Mouse (Mus musculus): ENCODE measurements around the gene Mindy1. TPM values are rescaled to one million over a fixed set of nuclear protein-coding genes. Genes with fewer than 3 reads are reported as not detected.

The Mindy1 gene
- polyA plus RNA-seq, 2 experiments: 45.6 to 45.8 TPM

GRCm38 (mm10) chr3:95286510-95286909, 5.4 kb downstream of the Mindy1 start:
- Histone ChIP-seq H3K4me3 (replicated peaks; ENCODE audit: low read length) (no peak overlapping the region), H3K9ac (ENCODE audit: low read depth, low read length, severe bottlenecking) (no peak overlapping the region), H3K4me1 (ENCODE audit: control insufficient read depth, insufficient read depth, low read length) (peaks cover 9% of the 10 kb centered on the region), H3K4me2 (replicated peaks; ENCODE audit: low read depth, low read length, severe bottlenecking) (no peak overlapping the region), H3K27ac (replicated peaks; ENCODE audit: low read depth, low read length) (no peak overlapping the region), H3K36me3 (ENCODE audit: control insufficient read depth, insufficient read depth, low read length) (peaks cover 39% of the 10 kb centered on the region), H3K27me3 (ENCODE audit: control insufficient read depth, insufficient read depth, low read length) (no peaks in the 10 kb centered on the region), H3K9me3 (ENCODE audit: control insufficient read depth, low read length) (no peaks in the 10 kb centered on the region)
- no peak for TF ChIP-seq POLR2A (IDR thresholded peaks at IDR 0.05; ENCODE audit: borderline replicate concordance, extremely low read depth, insufficient read depth, insufficient read length)
- DNase-seq (ENCODE audit: low spot score) (no peak), ATAC-seq (ENCODE audit: low FRiP score, low read depth) (no peak)
- WGBS: 89% methylated on average over 7 of the region's 7 CpGs

- ATAC-seq (ENCODE audit: low FRiP score, low read depth) (no peak), DNase-seq (ENCODE audit: low spot score) (no peak)
- Histone ChIP-seq H3K27ac (replicated peaks; ENCODE audit: low read depth, low read length) (no peak overlapping the region), H3K4me1 (ENCODE audit: control insufficient read depth, insufficient read depth, low read length) (peaks cover 9% of the 10 kb centered on the region), H3K4me2 (replicated peaks; ENCODE audit: low read depth, low read length, severe bottlenecking) (no peak overlapping the region), H3K9ac (ENCODE audit: low read depth, low read length, severe bottlenecking) (no peak overlapping the region), H3K27me3 (ENCODE audit: control insufficient read depth, insufficient read depth, low read length) (no peaks in the 10 kb centered on the region), H3K4me3 (replicated peaks; ENCODE audit: low read length) (no peak overlapping the region), H3K9me3 (ENCODE audit: control insufficient read depth, low read length) (no peaks in the 10 kb centered on the region), H3K36me3 (ENCODE audit: control insufficient read depth, insufficient read depth, low read length) (peaks cover 49% of the 10 kb centered on the region)
- TF ChIP-seq POLR2A (IDR thresholded peaks at IDR 0.05; ENCODE audit: borderline replicate concordance, extremely low read depth, insufficient read depth, insufficient read length): no peak
- WGBS: 96% methylated on average over 3 of the region's 3 CpGs
These were observed 6.4 kb downstream of the Mindy1 start for GRCm38 (mm10) chr3:95287541-95287940.

GRCm38 (mm10) chr3:95289419-95289818, 8.3 kb downstream of the Mindy1 start:
- ATAC-seq (ENCODE audit: low FRiP score, low read depth): no peak
- peaks cover 68% of the 10 kb centered on the region for H3K36me3 ChIP-seq (ENCODE audit: control insufficient read depth, insufficient read depth, low read length)
- no peak overlapping the region for H3K27ac ChIP-seq (replicated peaks; ENCODE audit: low read depth, low read length)
- no peak for DNase-seq (ENCODE audit: low spot score)
- H3K4me1 ChIP-seq (ENCODE audit: control insufficient read depth, insufficient read depth, low read length): peaks cover 1% of the 10 kb centered on the region
- no peak for TF ChIP-seq POLR2A (IDR thresholded peaks at IDR 0.05; ENCODE audit: borderline replicate concordance, extremely low read depth, insufficient read depth, insufficient read length)
- H3K27me3 ChIP-seq (ENCODE audit: control insufficient read depth, insufficient read depth, low read length): no peaks in the 10 kb centered on the region
- H3K9ac ChIP-seq (ENCODE audit: low read depth, low read length, severe bottlenecking): no peak overlapping the region
- H3K4me3 ChIP-seq (replicated peaks; ENCODE audit: low read length): no peak overlapping the region
- no peaks in the 10 kb centered on the region for H3K9me3 ChIP-seq (ENCODE audit: control insufficient read depth, low read length)
- H3K4me2 ChIP-seq (replicated peaks; ENCODE audit: low read depth, low read length, severe bottlenecking): no peak overlapping the region
- 91% methylated on average over 4 of the region's 4 CpGs for WGBS

- Histone ChIP-seq H3K9me3 (ENCODE audit: control insufficient read depth, low read length) (no peaks in the 10 kb centered on the region), H3K27ac (replicated peaks; ENCODE audit: low read depth, low read length) (no peak overlapping the region), H3K9ac (ENCODE audit: low read depth, low read length, severe bottlenecking) (no peak overlapping the region), H3K4me1 (ENCODE audit: control insufficient read depth, insufficient read depth, low read length) (no peaks in the 10 kb centered on the region), H3K27me3 (ENCODE audit: control insufficient read depth, insufficient read depth, low read length) (no peaks in the 10 kb centered on the region), H3K4me3 (replicated peaks; ENCODE audit: low read length) (no peak overlapping the region), H3K4me2 (replicated peaks; ENCODE audit: low read depth, low read length, severe bottlenecking) (no peak overlapping the region), H3K36me3 (ENCODE audit: control insufficient read depth, insufficient read depth, low read length) (peaks cover 74% of the 10 kb centered on the region)
- 76% methylated on average over 6 of the region's 6 CpGs for WGBS
- DNase-seq (ENCODE audit: low spot score) (no peak), ATAC-seq (ENCODE audit: low FRiP score, low read depth) (no peak)
- no peak for TF ChIP-seq POLR2A (IDR thresholded peaks at IDR 0.05; ENCODE audit: borderline replicate concordance, extremely low read depth, insufficient read depth, insufficient read length)
These were observed 9.0 kb downstream of the Mindy1 start for GRCm38 (mm10) chr3:95290156-95290555.

- Histone ChIP-seq H3K4me2 (replicated peaks; ENCODE audit: low read depth, low read length, severe bottlenecking) (no peak overlapping the region), H3K36me3 (ENCODE audit: control insufficient read depth, insufficient read depth, low read length) (peaks cover 81% of the 10 kb centered on the region), H3K27ac (replicated peaks; ENCODE audit: low read depth, low read length) (no peak overlapping the region), H3K4me1 (ENCODE audit: control insufficient read depth, insufficient read depth, low read length) (no peaks in the 10 kb centered on the region), H3K4me3 (replicated peaks; ENCODE audit: low read length) (no peak overlapping the region), H3K9ac (ENCODE audit: low read depth, low read length, severe bottlenecking) (no peak overlapping the region), H3K27me3 (ENCODE audit: control insufficient read depth, insufficient read depth, low read length) (no peaks in the 10 kb centered on the region), H3K9me3 (ENCODE audit: control insufficient read depth, low read length) (no peaks in the 10 kb centered on the region)
- no peak for DNase-seq (ENCODE audit: low spot score)
- TF ChIP-seq POLR2A (IDR thresholded peaks at IDR 0.05; ENCODE audit: borderline replicate concordance, extremely low read depth, insufficient read depth, insufficient read length): no peak
- WGBS: 81% methylated on average over 4 of the region's 4 CpGs
- no peak for ATAC-seq (ENCODE audit: low FRiP score, low read depth)
These were observed 9.9 kb downstream of the Mindy1 start for GRCm38 (mm10) chr3:95291041-95291440.

DNA sequence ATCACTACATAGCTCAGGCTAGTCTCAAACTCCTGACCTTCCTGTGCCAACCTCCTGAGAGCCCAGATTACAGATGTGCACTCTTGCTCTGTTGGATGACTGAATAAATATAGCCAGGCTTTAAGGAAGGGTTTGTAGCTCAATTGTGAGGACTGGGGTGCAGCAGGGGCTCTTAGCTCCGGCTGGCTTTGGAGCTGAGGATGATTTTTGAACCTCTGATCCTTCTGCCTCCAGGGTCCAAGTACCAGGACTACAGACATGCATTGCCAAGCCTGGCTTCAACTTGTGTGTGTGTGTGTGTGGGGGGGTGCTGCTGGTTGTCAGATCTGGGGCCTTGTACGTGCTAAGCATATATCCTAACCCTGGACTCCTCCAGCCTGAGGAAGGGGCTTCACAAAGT, 11.8 kb downstream of the Mindy1 start:
- DNase-seq (ENCODE audit: low spot score) (no peak), ATAC-seq (ENCODE audit: low FRiP score, low read depth) (no peak)
- TF ChIP-seq POLR2A (IDR thresholded peaks at IDR 0.05; ENCODE audit: borderline replicate concordance, extremely low read depth, insufficient read depth, insufficient read length): no peak
- Histone ChIP-seq H3K9me3 (ENCODE audit: control insufficient read depth, low read length) (no peaks in the 10 kb centered on the region), H3K4me2 (replicated peaks; ENCODE audit: low read depth, low read length, severe bottlenecking) (no peak overlapping the region), H3K27me3 (ENCODE audit: control insufficient read depth, insufficient read depth, low read length) (no peaks in the 10 kb centered on the region), H3K27ac (replicated peaks; ENCODE audit: low read depth, low read length) (no peak overlapping the region), H3K4me3 (replicated peaks; ENCODE audit: low read length) (no peak overlapping the region), H3K9ac (ENCODE audit: low read depth, low read length, severe bottlenecking) (no peak overlapping the region), H3K4me1 (ENCODE audit: control insufficient read depth, insufficient read depth, low read length) (no peaks in the 10 kb centered on the region), H3K36me3 (ENCODE audit: control insufficient read depth, insufficient read depth, low read length) (peaks cover 83% of the 10 kb centered on the region)
- 80% methylated on average over 2 of the region's 2 CpGs for WGBS

All from limb, embryonic 14.5 days (tissue).